Mouse (Mus musculus) left cerebral cortex, adult 8-10 months (tissue): Measurements from ENCODE around the gene Pnliprp2. TPM values are rescaled to one million over a fixed set of nuclear protein-coding genes. Genes with fewer than 3 reads are reported as not detected.

Experiments used
- DNase-seq, 2 experiments: peaks; one replicate each; pipeline ENCODE4 v3.0.0; 2022; ENCODE audit warnings: low spot score in 2 of 2
- total RNA-seq, 4 experiments: library from RNA; stranded (reverse); gene quantifications; 2 replicates each; pipeline ENCODE4 v1.2.4; 2022

Pnliprp2 gene
- total RNA-seq, 4 experiments from 2014 or later, result not detected

GRCm38 (mm10) chr19:58795114-58795669 is 35.7 kb downstream of the Pnliprp2 start:
- DNase-seq, result no peak

- no peak for DNase-seq
These were observed 45.8 kb downstream of the Pnliprp2 start for GRCm38 (mm10) chr19:58805191-58805779.

GRCm38 (mm10) chr19:58806364-58806763 is 46.8 kb downstream of the Pnliprp2 start:
- peak in 1 of 2 experiments; percentile 68 for DNase-seq

GRCm38 (mm10) chr19:58808864-58809263 is 49.3 kb downstream of the Pnliprp2 start:
- no peak for DNase-seq

GRCm38 (mm10) chr19:58810536-58810935 is 51.0 kb downstream of the Pnliprp2 start:
- no peak for DNase-seq

- no peak for DNase-seq
These were observed 55.8 kb downstream of the Pnliprp2 start for GRCm38 (mm10) chr19:58815179-58815922.

- peak in 1 of 2 experiments; percentile 88 for DNase-seq
These were observed 57.0 kb downstream of the Pnliprp2 start for GRCm38 (mm10) chr19:58816453-58817041.

GRCm38 (mm10) chr19:58817398-58817797 is 57.9 kb downstream of the Pnliprp2 start:
- no peak for DNase-seq

- no peak for DNase-seq
These were observed 59.3 kb downstream of the Pnliprp2 start for GRCm38 (mm10) chr19:58818571-58819415.

GRCm38 (mm10) chr19:58822454-58823200 is 63.1 kb downstream of the Pnliprp2 start:
- DNase-seq, result peak; percentile 51 to 85

- DNase-seq, result no peak
These were observed 63.8 kb downstream of the Pnliprp2 start for GRCm38 (mm10) chr19:58823301-58823700.

- no peak for DNase-seq
These were observed 64.8 kb downstream of the Pnliprp2 start for GRCm38 (mm10) chr19:58824316-58824715.

Other genes starting within 250 kb of the Pnliprp2 start
- gene Ccdc172, start 247.7 kb upstream of the Pnliprp2 start, total RNA-seq, result not detected
- gene Pnlip, start 107.2 kb upstream of the Pnliprp2 start, total RNA-seq, result 1 to 10 TPM; 2.3 to 3.4 (median 2.7) TPM
- not detected for gene Pnliprp1, start 30.8 kb upstream of the Pnliprp2 start, total RNA-seq
- gene 1700019N19Rik, start 34.7 kb downstream of the Pnliprp2 start, total RNA-seq, result under 1 TPM in 2 of 4 experiments, not detected in 2; 0.34 to 0.53 TPM
- gene Eno4, start 183.7 kb downstream of the Pnliprp2 start, total RNA-seq, result 1 to 10 TPM; 2.2 to 3.0 (median 2.7) TPM
- 100 to 1,000 TPM; 180 to 214 (median 195) TPM for gene Hspa12a, start 183.9 kb downstream of the Pnliprp2 start, total RNA-seq